Mouse (Mus musculus) stomach, embryonic 15.5 days (tissue): ENCODE measurements around the gene Klc1. TPM values are rescaled to one million over a fixed set of nuclear protein-coding genes. Genes with fewer than 3 reads are reported as not detected.

Experiments
- ATAC-seq: fragments of 200-750 bp; cut with Nextera tagmentation; 2 replicates; pipeline ENCODE4 v1.8.0; 2017; ENCODE audit warnings: low read depth, moderate number of reproducible peaks, moderate TSS enrichment; ENCODE audit not compliant: insufficient read depth, low FRiP score
- H3K27ac ChIP-seq: fragments of 300-500 bp; sonication (generic); 2 replicates; pipeline ENCODE4 v1.5.1; 2015; ENCODE audit warnings: mild to moderate bottlenecking, inconsistent platforms
- H3K27me3 ChIP-seq: fragments of 300-500 bp; sonication (generic); replicated peaks from 2 replicates; pipeline ENCODE4 v1.6.1; 2015; ENCODE audit warnings: inconsistent platforms
- H3K36me3 ChIP-seq: fragments of 300-500 bp; sonication (generic); 2 replicates; pipeline ENCODE4 v1.6.1; 2015; ENCODE audit warnings: inconsistent platforms
- H3K4me1 ChIP-seq: fragments of 300-500 bp; sonication (generic); 2 replicates; pipeline ENCODE4 v1.6.1; 2015; ENCODE audit warnings: inconsistent platforms
- H3K4me2 ChIP-seq: fragments of 300-500 bp; sonication (generic); 2 replicates; pipeline ENCODE4 v1.6.1; 2015; ENCODE audit warnings: mild to moderate bottlenecking, inconsistent platforms
- H3K4me3 ChIP-seq: fragments of 300-500 bp; sonication (generic); replicated peaks from 2 replicates; pipeline ENCODE4 v1.5.1; 2015; ENCODE audit warnings: inconsistent platforms
- H3K9ac ChIP-seq: fragments of 300-500 bp; sonication (generic); 2 replicates; pipeline ENCODE4 v1.6.1; 2015; ENCODE audit warnings: inconsistent platforms
- H3K9me3 ChIP-seq: fragments of 300-500 bp; sonication (generic); 2 replicates; pipeline ENCODE4 v1.6.1; 2016; ENCODE audit warnings: inconsistent platforms
- WGBS: fragments of 180-500 bp; shearing (Covaris S2); methylation state at CpG from one replicate; pipeline ENCODE4 v1.1.7; 2015; 5-methylcytosine and 5-hydroxymethylcytosine counted together
- polyA plus RNA-seq: library from polyadenylated mRNA; unstranded; fragments of >200 nt; fragmentation: Nextera tagmentation; extraction: Ambion mirVana; gene quantifications from 2 replicates; pipeline ENCODE4 v1.2.1, GENCODE M21; 2015

Klc1 gene
- polyA plus RNA-seq, 1 experiment from 2014 or later: 113 TPM

- WGBS: 57% methylated on average over 14 of the region's 15 CpGs
- H3K4me2 ChIP-seq: no peak overlapping the region
Observed at GRCm38 (mm10) chr12:111785174-111785573, 26.5 kb downstream of the Klc1 start.

GRCm38 (mm10) chr12:111787015-111787414 lies 28.4 kb downstream of the Klc1 start:
- ATAC-seq: no peak
- peaks cover 69% of the 10 kb centered on the region for H3K36me3 ChIP-seq

More at GRCm38 (mm10) chr12:111785174-111785573, 26.5 kb downstream of the Klc1 start:
- peak; percentile 57; the same call in 1 of the 2 replicates for ATAC-seq
- Histone ChIP-seq H3K9me3 (no peaks in the 10 kb centered on the region), H3K4me1 (no peaks in the 10 kb centered on the region), H3K36me3 (peaks cover 69% of the 10 kb centered on the region), H3K27me3 (no peaks in the 10 kb centered on the region), H3K9ac (no peak overlapping the region), H3K4me3 (no peak overlapping the region), H3K27ac (no peak overlapping the region)

GRCm38 (mm10) chr12:111790090-111790489 lies 31.4 kb downstream of the Klc1 start:
- Histone ChIP-seq H3K9me3 (no peaks in the 10 kb centered on the region), H3K9ac (no peak overlapping the region), H3K36me3 (peaks cover 63% of the 10 kb centered on the region), H3K27ac (no peak overlapping the region), H3K4me1 (no peaks in the 10 kb centered on the region), H3K4me3 (no peak overlapping the region), H3K27me3 (no peaks in the 10 kb centered on the region), H3K4me2 (no peak overlapping the region)
- 90% methylated on average over 5 of the region's 5 CpGs for WGBS
- ATAC-seq: 0 out of 2 replicates have a peak, but pooled peaks have one; percentile 32

More at GRCm38 (mm10) chr12:111787015-111787414, 28.4 kb downstream of the Klc1 start:
- H3K4me2 ChIP-seq: no peak overlapping the region
- no peaks in the 10 kb centered on the region for H3K9me3 ChIP-seq
- H3K4me1 ChIP-seq: no peaks in the 10 kb centered on the region
- WGBS: 83% methylated on average over 6 of the region's 6 CpGs
- H3K27ac ChIP-seq: no peak overlapping the region
- H3K27me3 ChIP-seq: no peaks in the 10 kb centered on the region
- no peak overlapping the region for H3K9ac ChIP-seq
- H3K4me3 ChIP-seq: no peak overlapping the region

- WGBS: 90% methylated on average over 7 of the region's 7 CpGs
- Histone ChIP-seq H3K9me3 (no peaks in the 10 kb centered on the region), H3K4me3 (no peak overlapping the region), H3K9ac (no peak overlapping the region), H3K27me3 (no peaks in the 10 kb centered on the region), H3K27ac (no peak overlapping the region), H3K4me1 (no peaks in the 10 kb centered on the region), H3K4me2 (no peak overlapping the region), H3K36me3 (peaks cover 63% of the 10 kb centered on the region)
- no peak for ATAC-seq
Observed at GRCm38 (mm10) chr12:111790631-111791030, 32.0 kb downstream of the Klc1 start.

- no peaks in the 10 kb centered on the region for H3K4me1 ChIP-seq
- H3K4me3 ChIP-seq: no peak overlapping the region
- peaks cover 61% of the 10 kb centered on the region for H3K36me3 ChIP-seq
- no peaks in the 10 kb centered on the region for H3K9me3 ChIP-seq
- no peak overlapping the region for H3K4me2 ChIP-seq
- 92% methylated on average over 13 of the region's 13 CpGs for WGBS
- no peaks in the 10 kb centered on the region for H3K27me3 ChIP-seq
- no peak overlapping the region for H3K9ac ChIP-seq
- ATAC-seq: no peak
- no peak overlapping the region for H3K27ac ChIP-seq
Observed at GRCm38 (mm10) chr12:111791474-111792104, 32.9 kb downstream of the Klc1 start.

GRCm38 (mm10) chr12:111794102-111794501 lies 35.5 kb downstream of the Klc1 start:
- Histone ChIP-seq H3K36me3 (peaks cover 57% of the 10 kb centered on the region), H3K9ac (no peak overlapping the region), H3K9me3 (no peaks in the 10 kb centered on the region), H3K27ac (no peak overlapping the region), H3K27me3 (no peaks in the 10 kb centered on the region), H3K4me3 (no peak overlapping the region), H3K4me1 (no peaks in the 10 kb centered on the region), H3K4me2 (no peak overlapping the region)
- ATAC-seq: no peak; the same call in 1 of the 2 replicates
- WGBS: 61% methylated on average over 22 of the region's 22 CpGs

- no peaks in the 10 kb centered on the region for H3K4me1 ChIP-seq
- H3K4me3 ChIP-seq: no peak overlapping the region
- peaks cover 52% of the 10 kb centered on the region for H3K36me3 ChIP-seq
- H3K27ac ChIP-seq: no peak overlapping the region
- no peak overlapping the region for H3K9ac ChIP-seq
- H3K4me2 ChIP-seq: no peak overlapping the region
- H3K9me3 ChIP-seq: no peaks in the 10 kb centered on the region
- WGBS: 91% methylated on average over 18 of the region's 18 CpGs
- H3K27me3 ChIP-seq: no peaks in the 10 kb centered on the region
- no peak for ATAC-seq
Observed at GRCm38 (mm10) chr12:111794526-111795179, 36.0 kb downstream of the Klc1 start.

- H3K9me3 ChIP-seq: no peaks in the 10 kb centered on the region
- no peak for ATAC-seq
- WGBS: 89% methylated on average over 28 of the region's 28 CpGs
- no peak overlapping the region for H3K4me2 ChIP-seq
- H3K4me3 ChIP-seq: no peak overlapping the region
- no peak overlapping the region for H3K9ac ChIP-seq
- peaks cover 48% of the 10 kb centered on the region for H3K36me3 ChIP-seq
- H3K27me3 ChIP-seq: no peaks in the 10 kb centered on the region
- H3K4me1 ChIP-seq: no peaks in the 10 kb centered on the region
- H3K27ac ChIP-seq: no peak overlapping the region
Observed at GRCm38 (mm10) chr12:111795180-111795895, 36.7 kb downstream of the Klc1 start.

- ATAC-seq: no peak
- H3K4me1 ChIP-seq: no peaks in the 10 kb centered on the region
- 82% methylated on average over 8 of the region's 8 CpGs for WGBS
- no peak overlapping the region for H3K27ac ChIP-seq
- no peak overlapping the region for H3K4me2 ChIP-seq
- no peaks in the 10 kb centered on the region for H3K9me3 ChIP-seq
- no peak overlapping the region for H3K4me3 ChIP-seq
- no peaks in the 10 kb centered on the region for H3K27me3 ChIP-seq
- peaks cover 51% of the 10 kb centered on the region for H3K36me3 ChIP-seq
- H3K9ac ChIP-seq: no peak overlapping the region
Observed at GRCm38 (mm10) chr12:111797251-111797650, 38.6 kb downstream of the Klc1 start.

GRCm38 (mm10) chr12:111798493-111798892 lies 39.8 kb downstream of the Klc1 start:
- ATAC-seq: no peak

GRCm38 (mm10) chr12:111800459-111801183 lies 42.0 kb downstream of the Klc1 start:
- WGBS: 81% methylated on average over 10 of the region's 10 CpGs
- Histone ChIP-seq H3K27ac (no peak overlapping the region), H3K27me3 (no peaks in the 10 kb centered on the region)

More at GRCm38 (mm10) chr12:111798493-111798892, 39.8 kb downstream of the Klc1 start:
- Histone ChIP-seq H3K4me3 (no peak overlapping the region), H3K27me3 (no peaks in the 10 kb centered on the region), H3K9me3 (no peaks in the 10 kb centered on the region), H3K9ac (no peak overlapping the region), H3K4me1 (no peaks in the 10 kb centered on the region), H3K4me2 (no peak overlapping the region), H3K36me3 (peaks cover 51% of the 10 kb centered on the region), H3K27ac (no peak overlapping the region)
- WGBS: 90% methylated on average over 13 of the region's 13 CpGs

More at GRCm38 (mm10) chr12:111800459-111801183, 42.0 kb downstream of the Klc1 start:
- no peaks in the 10 kb centered on the region for H3K4me1 ChIP-seq
- no peak for ATAC-seq
- no peak overlapping the region for H3K9ac ChIP-seq
- H3K4me3 ChIP-seq: no peak overlapping the region
- H3K36me3 ChIP-seq: peaks cover 53% of the 10 kb centered on the region
- no peaks in the 10 kb centered on the region for H3K9me3 ChIP-seq
- H3K4me2 ChIP-seq: no peak overlapping the region
